Mouse (Mus musculus): ENCODE results near the gene Gm29049.
"Not testable (repeated sequence)": the region's sequence is repeated elsewhere in the genome, so short reads cannot be mapped to it uniquely, and the experiment has no call there.

Gene Gm29049

GRCm38 (mm10) chrY:7997068-7997467 lies at the start of gene Gm29049:
Gene Gm29049 (minus strand): TSS chrY:7997168.
- not testable (repeated sequence) for DNase-seq (ENCODE audit: low read depth, low spot score)
